Mouse (Mus musculus) limb, embryonic 10.5 days (tissue): ENCODE measurements around the gene Plin5. TPM values are rescaled to one million over a fixed set of nuclear protein-coding genes. Genes with fewer than 3 reads are reported as not detected.

Source experiments
- DNase-seq: peaks from one replicate; pipeline ENCODE4 v3.0.0-alpha.2; 2017; ENCODE audit warnings: low spot score
- H3K27ac ChIP-seq: fragments of 300-500 bp; sonication (generic); 2 replicates; pipeline ENCODE4 v1.5.1; 2016; ENCODE audit warnings: mild to moderate bottlenecking
- H3K27me3 ChIP-seq: fragments of 300-500 bp; sonication (generic); 2 replicates; pipeline ENCODE4 v1.6.1; 2016; ENCODE audit warnings: low read depth, mild to moderate bottlenecking; ENCODE audit not compliant: poor library complexity, severe bottlenecking
- H3K36me3 ChIP-seq: fragments of 300-500 bp; sonication (generic); 2 replicates; pipeline ENCODE4 v1.6.1; 2016; ENCODE audit warnings: mild to moderate bottlenecking, moderate library complexity
- H3K4me1 ChIP-seq: fragments of 300-500 bp; sonication (generic); 2 replicates; pipeline ENCODE4 v1.6.1; 2016
- H3K4me3 ChIP-seq: fragments of 300-500 bp; sonication (generic); 2 replicates; pipeline ENCODE4 v1.5.1; 2016; ENCODE audit warnings: mild to moderate bottlenecking, moderate library complexity
- H3K9me3 ChIP-seq: fragments of 300-500 bp; sonication (generic); replicated peaks from 2 replicates; pipeline ENCODE4 v1.6.1; 2016; ENCODE audit warnings: mild to moderate bottlenecking
- WGBS: fragments of 180-500 bp; shearing (Covaris S2); methylation state at CpG from one replicate; pipeline ENCODE4 v1.1.7; 2016; 5-methylcytosine and 5-hydroxymethylcytosine counted together
- polyA plus RNA-seq: library from polyadenylated mRNA; unstranded; fragments of >200 nt; fragmentation: Nextera tagmentation; extraction: Ambion mirVana; gene quantifications from 2 replicates; pipeline ENCODE4 v1.2.1, GENCODE M21; 2016

Gene Plin5
- polyA plus RNA-seq, 1 experiment from 2014 or later: 0.36 TPM

GRCm38 (mm10) chr17:56128246-56128645, 10.8 kb upstream of the Plin5 start:
- H3K4me1 ChIP-seq: peaks cover 17% of the 10 kb centered on the region
- WGBS: 87% methylated on average over 15 of the region's 15 CpGs
- no peak for DNase-seq

GRCm38 (mm10) chr17:56126175-56126574, 8.8 kb upstream of the Plin5 start:
- 72% methylated on average over 11 of the region's 11 CpGs for WGBS
- no peak overlapping the region for H3K4me3 ChIP-seq
- H3K4me1 ChIP-seq: peaks cover 11% of the 10 kb centered on the region
- no peak overlapping the region for H3K27ac ChIP-seq
- peaks cover 9% of the 10 kb centered on the region for H3K9me3 ChIP-seq
- H3K36me3 ChIP-seq: 0 out of 2 replicates have a peak, but pooled peaks cover 4% of the 10 kb centered on the region
- peaks cover 56% of the 10 kb centered on the region for H3K27me3 ChIP-seq
- DNase-seq: no peak

More at GRCm38 (mm10) chr17:56128246-56128645, 10.8 kb upstream of the Plin5 start:
- Histone ChIP-seq H3K27me3 (peaks cover 35% of the 10 kb centered on the region), H3K9me3 (no peaks in the 10 kb centered on the region; the same call in 1 of the 2 replicates), H3K4me3 (no peak overlapping the region), H3K36me3 (0 out of 2 replicates have a peak, but pooled peaks cover 2% of the 10 kb centered on the region), H3K27ac (no peak overlapping the region)

- H3K9me3 ChIP-seq: peaks cover 9% of the 10 kb centered on the region
- 83% methylated on average over 4 of the region's 4 CpGs for WGBS
- peaks cover 65% of the 10 kb centered on the region for H3K27me3 ChIP-seq
- H3K27ac ChIP-seq: no peak overlapping the region
- DNase-seq: no peak
- H3K4me1 ChIP-seq: peaks cover 18% of the 10 kb centered on the region
- no peak overlapping the region for H3K4me3 ChIP-seq
- 0 out of 2 replicates have a peak, but pooled peaks cover 4% of the 10 kb centered on the region for H3K36me3 ChIP-seq
Observed at GRCm38 (mm10) chr17:56125276-56125630, 7.9 kb upstream of the Plin5 start.

- Histone ChIP-seq H3K36me3 (0 out of 2 replicates have a peak, but pooled peaks cover 4% of the 10 kb centered on the region), H3K4me3 (peak overlapping the region; percentile 51), H3K9me3 (peaks cover 9% of the 10 kb centered on the region), H3K4me1 (peaks cover 24% of the 10 kb centered on the region), H3K27ac (peak overlapping the region; percentile 76), H3K27me3 (peaks cover 71% of the 10 kb centered on the region)
- peak; percentile 85 for DNase-seq
- 9% methylated on average over 59 of the region's 59 CpGs for WGBS
Observed at GRCm38 (mm10) chr17:56124377-56125275, 7.2 kb upstream of the Plin5 start.

- no peak for DNase-seq
Observed at GRCm38 (mm10) chr17:56123681-56124340, 6.4 kb upstream of the Plin5 start.

GRCm38 (mm10) chr17:56123161-56123560, 5.8 kb upstream of the Plin5 start:
- Histone ChIP-seq H3K27me3 (peaks cover 86% of the 10 kb centered on the region), H3K4me1 (peaks cover 27% of the 10 kb centered on the region), H3K36me3 (0 out of 2 replicates have a peak, but pooled peaks cover 4% of the 10 kb centered on the region), H3K9me3 (peaks cover 9% of the 10 kb centered on the region), H3K4me3 (no peak overlapping the region), H3K27ac (no peak overlapping the region)
- WGBS: 90% methylated on average over 12 of the region's 12 CpGs
- no peak for DNase-seq

More at GRCm38 (mm10) chr17:56123681-56124340, 6.4 kb upstream of the Plin5 start:
- Histone ChIP-seq H3K36me3 (0 out of 2 replicates have a peak, but pooled peaks cover 4% of the 10 kb centered on the region), H3K9me3 (peaks cover 9% of the 10 kb centered on the region), H3K27ac (peak overlapping the region; percentile 76), H3K4me1 (peaks cover 27% of the 10 kb centered on the region), H3K27me3 (peaks cover 79% of the 10 kb centered on the region), H3K4me3 (peak overlapping the region; percentile 51)
- 42% methylated on average over 59 of the region's 59 CpGs for WGBS

GRCm38 (mm10) chr17:56121826-56122225, 4.4 kb upstream of the Plin5 start, which contains the start of gene Lrg1:
Lrg1 (minus strand) TSS chr17:56122001.
- no peak for DNase-seq
- 70% methylated on average over 2 of the region's 2 CpGs for WGBS
- peaks cover 33% of the 10 kb centered on the region for H3K4me1 ChIP-seq
- H3K27me3 ChIP-seq: peaks cover 97% of the 10 kb centered on the region
- 0 out of 2 replicates have a peak, but pooled peaks cover 4% of the 10 kb centered on the region for H3K36me3 ChIP-seq
- H3K4me3 ChIP-seq: no peak within 1 kb of the TSS
- H3K27ac ChIP-seq: no peak within 1 kb of the TSS
- peaks cover 9% of the 10 kb centered on the region for H3K9me3 ChIP-seq

GRCm38 (mm10) chr17:56119981-56120880, 2.8 kb upstream of the Plin5 start:
- 8% methylated on average over 66 of the region's 66 CpGs for WGBS

GRCm38 (mm10) chr17:56119431-56119830, 2.0 kb upstream of the Plin5 start:
- Histone ChIP-seq H3K4me1 (peaks cover 29% of the 10 kb centered on the region), H3K27me3 (peaks cover 96% of the 10 kb centered on the region), H3K9me3 (peaks cover 9% of the 10 kb centered on the region), H3K36me3 (0 out of 2 replicates have a peak, but pooled peaks cover 4% of the 10 kb centered on the region), H3K4me3 (peak overlapping the region; percentile 33), H3K27ac (no peak overlapping the region)
- 47% methylated on average over 12 of the region's 12 CpGs for WGBS
- no peak for DNase-seq

More at GRCm38 (mm10) chr17:56119981-56120880, 2.8 kb upstream of the Plin5 start:
- Histone ChIP-seq H3K36me3 (0 out of 2 replicates have a peak, but pooled peaks cover 4% of the 10 kb centered on the region), H3K4me1 (peaks cover 33% of the 10 kb centered on the region), H3K27me3 (peaks cover 100% of the 10 kb centered on the region), H3K4me3 (peak overlapping the region; percentile 33), H3K9me3 (peaks cover 9% of the 10 kb centered on the region), H3K27ac (no peak overlapping the region)
- DNase-seq: no peak

- no peak overlapping the region for H3K4me3 ChIP-seq
- DNase-seq: no peak
- 82% methylated on average over 10 of the region's 10 CpGs for whole genome bisulfite sequencing
- H3K36me3 ChIP-seq: no peaks in the 10 kb centered on the region
- no peak overlapping the region for H3K27ac ChIP-seq
- peaks cover 64% of the 10 kb centered on the region for H3K27me3 ChIP-seq
- no peaks in the 10 kb centered on the region for H3K9me3 ChIP-seq
- peaks cover 26% of the 10 kb centered on the region for H3K4me1 ChIP-seq
Observed at GRCm38 (mm10) chr17:56116193-56116592, 1.2 kb downstream of the Plin5 start.

GRCm38 (mm10) chr17:56112743-56113142, 4.7 kb downstream of the Plin5 start:
- no peaks in the 10 kb centered on the region; the same call in 1 of the 2 replicates for H3K36me3 ChIP-seq
- DNase-seq: no peak
- WGBS: 67% methylated on average over 3 of the region's 3 CpGs
- no peaks in the 10 kb centered on the region for H3K9me3 ChIP-seq
- H3K4me3 ChIP-seq: no peak overlapping the region
- H3K27ac ChIP-seq: no peak overlapping the region
- H3K4me1 ChIP-seq: peaks cover 10% of the 10 kb centered on the region
- H3K27me3 ChIP-seq: peaks cover 29% of the 10 kb centered on the region

GRCm38 (mm10) chr17:56111864-56112263, 5.5 kb downstream of the Plin5 start:
- Histone ChIP-seq H3K27me3 (peaks cover 20% of the 10 kb centered on the region), H3K27ac (no peak overlapping the region), H3K36me3 (no peaks in the 10 kb centered on the region; the same call in 1 of the 2 replicates), H3K9me3 (no peaks in the 10 kb centered on the region), H3K4me1 (peaks cover 4% of the 10 kb centered on the region; the same call in 1 of the 2 replicates), H3K4me3 (no peak overlapping the region)
- 45% methylated on average over 5 of the region's 5 CpGs for WGBS
- peak; percentile 85 for DNase-seq
